Mouse (Mus musculus) R1 (cell line): ENCODE results near the gene Nphp4.
"Not testable (repeated sequence)": the region's sequence is repeated elsewhere in the genome, so short reads cannot be mapped to it uniquely, and the experiment has no call there.

ENCODE experiments used
- DNase-seq: peaks from one replicate; pipeline ENCODE4 v3.0.0-alpha.2; 2018; ENCODE audit warnings: low read depth, low spot score

Nphp4 gene

DNA sequence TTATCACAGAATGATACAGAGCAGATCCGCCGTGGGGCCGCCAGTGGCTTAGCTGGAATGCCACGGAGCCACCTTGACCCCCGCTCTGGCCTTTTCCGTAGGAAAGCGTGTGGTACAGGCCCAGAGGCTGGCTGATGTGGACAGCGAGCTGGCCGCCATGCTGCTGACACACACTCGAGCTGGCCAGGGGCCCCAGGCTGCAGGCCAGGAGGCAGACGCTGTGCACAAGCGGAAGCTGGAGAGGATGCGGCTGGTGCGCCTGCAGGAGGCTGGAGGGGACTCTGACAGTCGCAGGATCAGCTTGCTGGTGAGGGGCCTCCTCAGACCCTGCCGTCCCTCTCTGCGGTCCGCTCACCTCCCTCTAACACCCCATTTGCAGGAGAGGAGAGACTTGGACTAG lies 77.9 kb downstream of the Nphp4 start:
- DNase-seq: no peak

DNA sequence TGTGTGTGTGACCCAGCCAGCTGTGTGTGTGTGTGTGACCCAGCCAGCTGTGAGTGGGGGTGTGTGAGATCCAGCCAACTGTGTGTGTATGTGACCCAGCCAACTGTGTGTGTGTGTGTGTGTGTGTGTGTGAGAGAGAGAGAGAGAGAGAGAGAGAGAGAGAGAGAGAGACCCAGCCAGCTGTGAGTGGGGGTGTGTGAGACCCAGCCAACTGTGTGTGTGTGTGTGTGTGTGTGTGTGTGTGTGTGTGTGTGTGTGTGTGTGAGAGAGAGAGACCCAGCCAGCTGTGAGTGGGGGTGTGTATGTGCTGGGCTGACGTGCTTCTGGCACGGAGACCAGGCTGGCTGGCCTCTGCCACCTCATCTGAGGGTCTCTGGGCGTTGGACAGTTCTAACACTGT lies 79.3 kb downstream of the Nphp4 start:
- DNase-seq: not testable (repeated sequence)

DNA sequence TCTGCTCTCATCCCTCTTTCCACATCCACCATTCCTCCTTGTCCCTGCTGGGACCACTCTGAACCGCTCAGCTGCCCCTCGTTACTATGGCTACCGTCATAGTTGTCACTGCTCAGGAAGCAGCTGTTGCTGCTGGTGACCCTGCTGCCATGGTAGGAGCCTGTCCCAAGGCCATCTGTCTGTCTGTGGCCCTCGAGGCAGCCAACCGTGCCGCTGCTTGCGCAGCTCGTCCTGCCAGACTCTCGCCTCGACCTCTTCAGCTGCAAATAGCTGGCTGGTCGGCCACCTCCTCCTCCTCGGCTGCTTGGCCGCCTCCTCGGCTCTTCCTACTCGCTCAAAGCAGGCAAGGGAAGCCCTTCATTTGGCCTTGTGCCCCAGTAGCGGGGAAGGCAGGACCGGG lies 81.7 kb downstream of the Nphp4 start:
- no peak for DNase-seq

DNA sequence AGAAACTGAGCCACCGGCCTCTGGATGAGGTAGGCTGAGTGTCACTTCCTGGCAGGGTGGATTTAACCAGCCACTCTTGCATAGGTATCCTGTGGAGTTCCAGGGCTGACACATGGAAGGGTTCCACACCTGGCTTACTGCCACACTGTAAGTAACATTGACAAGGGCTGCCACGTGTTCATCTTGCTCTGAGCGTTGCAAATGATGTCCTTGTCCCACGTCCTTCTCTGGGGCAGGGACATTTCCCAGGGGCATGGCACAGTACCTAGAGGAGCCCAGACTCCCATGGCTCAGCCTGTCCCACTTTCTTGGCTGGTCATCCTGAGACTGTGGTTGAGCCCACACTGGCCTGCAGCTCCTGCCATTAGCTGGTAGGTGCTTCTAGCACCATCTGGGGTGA lies 91.5 kb downstream of the Nphp4 start:
- no peak for DNase-seq

DNA sequence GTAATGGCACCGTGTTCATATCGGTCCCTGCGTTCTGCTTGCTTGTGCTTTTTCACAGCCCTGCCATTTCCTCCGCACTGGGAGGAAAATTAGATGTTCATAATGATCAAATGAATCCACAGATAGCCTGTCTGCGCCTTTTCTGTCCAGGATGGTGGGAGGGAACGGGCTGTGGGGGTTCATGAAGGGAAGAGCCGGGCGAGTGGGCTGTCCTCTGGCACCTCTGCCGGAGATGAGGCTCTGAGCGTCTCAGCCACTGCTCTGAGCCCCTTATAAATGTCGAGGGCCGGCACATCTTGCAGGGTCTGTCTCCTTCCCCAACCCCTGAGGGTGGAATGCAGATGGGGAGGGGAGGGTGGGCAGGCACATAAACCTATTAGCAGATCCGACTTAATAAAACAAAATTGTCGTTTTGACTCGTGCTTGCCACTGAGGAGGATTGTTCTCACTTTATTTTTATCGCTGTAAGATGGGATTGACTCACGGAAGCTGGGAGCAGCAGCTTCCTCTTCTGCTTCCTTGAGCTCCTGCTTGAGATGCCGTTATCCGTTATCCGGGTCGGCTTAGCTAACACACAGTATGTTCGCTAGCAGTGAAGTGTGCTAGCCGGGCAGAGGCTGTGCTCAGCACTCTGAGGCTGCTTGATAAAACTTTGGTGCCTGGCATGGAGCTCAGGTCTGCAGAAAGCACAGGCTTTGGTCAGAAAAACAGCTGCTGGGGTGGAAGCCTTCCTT lies 92.3 kb downstream of the Nphp4 start:
- DNase-seq: no peak

DNA sequence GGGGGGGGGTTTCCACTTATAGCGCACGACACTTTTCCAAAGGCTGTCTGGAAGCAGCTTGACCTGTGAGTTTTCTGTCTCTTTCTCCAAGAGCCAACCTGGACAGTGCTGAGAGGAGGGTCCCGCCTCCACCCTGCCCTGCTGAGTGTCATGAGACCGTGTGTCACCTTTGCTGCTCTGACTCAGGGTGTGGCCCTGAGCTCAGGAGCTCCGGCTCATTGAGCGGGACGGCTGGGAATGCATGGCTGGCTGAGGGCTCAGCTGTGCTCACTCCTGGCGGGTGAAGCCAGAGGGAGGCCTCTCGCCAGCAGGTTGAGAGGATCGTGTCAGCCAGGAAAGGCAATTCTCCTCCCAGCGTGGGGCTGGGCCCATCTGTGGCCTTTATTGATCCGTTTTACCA lies 97.8 kb downstream of the Nphp4 start:
- peak; percentile 13 for DNase-seq

DNA sequence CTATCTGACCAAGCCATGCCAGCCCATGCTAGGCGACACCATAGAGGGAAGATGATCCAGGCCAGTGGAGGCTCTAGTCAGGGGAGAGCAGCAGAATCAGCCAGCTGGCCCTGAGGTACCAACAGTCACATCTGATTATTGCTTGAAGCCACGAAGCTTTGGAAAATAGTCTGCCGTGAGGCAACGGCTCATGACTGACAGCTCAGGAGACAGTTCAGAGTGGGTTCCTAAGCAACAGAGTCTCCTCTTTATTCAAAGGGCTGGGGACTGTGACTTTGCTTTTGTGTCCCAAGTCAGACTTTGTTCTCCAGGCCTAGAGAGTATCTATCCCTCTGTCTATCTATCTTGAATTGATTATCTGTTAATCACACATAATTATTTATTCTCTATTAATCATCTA lies 100.3 kb downstream of the Nphp4 start:
- DNase-seq: no peak

DNA sequence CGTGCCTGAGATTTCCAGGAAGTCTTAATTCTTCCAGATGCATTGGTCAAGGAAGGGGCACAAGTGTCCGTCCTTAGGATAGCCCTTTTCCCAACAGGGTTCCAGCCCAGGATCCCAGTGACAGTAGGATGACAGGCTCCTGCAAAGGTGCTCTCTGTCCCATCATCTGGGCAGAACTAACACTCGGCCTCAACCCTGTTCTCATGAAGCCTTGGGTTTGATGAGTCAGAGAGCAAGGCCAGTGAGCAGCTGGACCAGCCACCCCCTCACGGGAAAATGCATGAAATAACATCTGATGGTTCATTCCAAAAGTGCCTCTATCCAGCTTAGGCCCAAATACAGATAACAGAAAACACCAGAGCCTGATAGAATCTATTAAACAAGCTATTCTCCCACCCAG lies 103.5 kb downstream of the Nphp4 start:
- DNase-seq: no peak

DNA sequence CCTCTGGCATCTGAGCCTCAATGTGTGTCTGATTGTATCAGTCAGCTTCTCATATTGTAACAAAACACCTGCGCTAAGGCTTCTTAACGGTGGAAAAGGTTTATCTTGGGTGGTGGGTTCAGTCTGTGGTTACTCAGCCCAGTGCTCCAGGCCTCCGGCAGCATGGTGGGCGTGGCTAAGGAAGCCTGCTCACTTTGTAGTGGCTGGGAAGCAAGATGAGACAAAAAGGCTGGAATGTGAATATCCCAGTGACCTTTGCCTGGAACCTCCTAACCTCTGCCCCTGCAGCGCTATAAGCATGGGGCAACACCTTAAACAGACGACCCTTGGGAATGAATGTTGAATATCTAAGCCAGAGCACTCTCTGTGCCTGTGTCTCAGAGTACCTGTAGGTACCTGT lies 105.7 kb downstream of the Nphp4 start:
- peak; percentile 85 for DNase-seq

DNA sequence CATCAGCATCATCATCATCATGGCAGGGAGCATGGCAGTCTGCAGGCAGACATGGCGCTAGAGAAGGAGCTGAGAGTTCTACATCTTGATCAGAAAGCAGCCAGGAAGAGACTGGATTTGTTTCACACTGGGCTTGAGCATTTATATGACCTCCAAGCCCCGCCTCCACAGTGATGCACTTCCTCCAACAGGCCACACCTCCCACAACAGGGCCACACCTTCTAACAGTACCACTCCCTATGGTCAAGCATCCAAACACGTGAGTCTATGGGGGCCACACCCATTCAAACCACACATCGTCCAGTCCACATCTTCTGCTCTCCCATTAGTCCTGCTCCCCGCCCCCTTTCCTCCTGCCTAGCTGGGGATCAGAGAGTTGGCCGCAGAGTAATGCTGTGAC lies 107.1 kb downstream of the Nphp4 start:
- DNase-seq: peak; percentile 86

DNA sequence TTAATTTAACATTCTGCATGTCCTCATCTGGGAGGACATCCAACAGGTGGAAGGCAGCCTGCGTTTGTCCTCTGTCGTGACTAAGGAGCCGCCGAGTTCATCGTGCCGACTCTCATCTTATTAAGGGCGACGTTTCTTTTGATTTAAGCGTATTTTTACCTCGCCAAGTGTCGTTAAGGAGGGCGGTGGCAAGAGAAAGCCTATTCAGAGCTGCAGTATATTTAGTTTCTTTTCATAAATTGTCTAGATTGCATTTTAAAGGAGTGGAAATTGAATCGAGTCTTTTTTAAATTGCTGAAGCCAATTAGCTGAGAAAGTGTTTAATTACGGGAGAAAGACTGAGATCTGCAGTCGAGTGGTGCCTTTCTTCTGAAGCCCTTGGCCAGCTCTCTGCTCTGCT lies 109.0 kb downstream of the Nphp4 start:
- DNase-seq: no peak

DNA sequence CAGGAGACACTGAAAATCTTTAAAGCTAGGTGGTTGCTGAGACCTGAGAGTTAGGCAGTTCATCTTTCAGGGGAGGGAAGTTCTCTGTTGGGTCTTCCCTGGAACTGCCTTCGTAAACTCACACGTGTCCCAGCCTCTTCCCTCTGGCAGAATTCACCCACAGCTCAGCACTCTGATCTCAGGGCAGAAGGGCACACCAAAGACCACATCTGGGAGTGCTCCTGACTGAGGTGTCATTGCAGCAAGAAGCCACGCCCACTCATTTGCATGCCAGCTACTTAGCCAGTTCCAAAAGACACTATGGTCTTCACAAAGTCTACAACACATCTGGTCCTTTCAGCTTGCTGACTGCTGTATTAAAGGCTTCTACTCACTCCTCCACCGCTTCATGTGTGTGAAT lies 109.7 kb downstream of the Nphp4 start:
- DNase-seq: peak; percentile 27

DNA sequence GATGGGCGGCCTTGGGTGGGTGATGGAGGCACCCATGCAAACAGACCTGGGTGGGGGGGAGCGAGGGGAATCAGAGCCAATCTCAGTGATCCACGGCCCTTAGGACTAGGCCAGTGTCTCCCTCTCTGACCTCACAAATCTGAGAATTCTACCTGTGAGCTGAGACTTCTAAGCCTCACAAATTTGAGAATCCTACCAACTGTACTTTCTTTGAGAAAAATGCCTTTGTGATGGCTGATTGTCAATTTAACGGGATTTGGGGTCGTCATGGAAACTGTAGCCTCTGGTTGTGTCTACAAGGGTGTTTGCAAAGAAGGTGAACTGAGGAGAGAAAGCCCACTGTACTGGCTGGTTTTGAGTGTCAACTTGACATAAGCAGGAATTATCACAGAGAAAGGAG lies 127.8 kb downstream of the Nphp4 start:
- DNase-seq: peak; percentile 35

DNA sequence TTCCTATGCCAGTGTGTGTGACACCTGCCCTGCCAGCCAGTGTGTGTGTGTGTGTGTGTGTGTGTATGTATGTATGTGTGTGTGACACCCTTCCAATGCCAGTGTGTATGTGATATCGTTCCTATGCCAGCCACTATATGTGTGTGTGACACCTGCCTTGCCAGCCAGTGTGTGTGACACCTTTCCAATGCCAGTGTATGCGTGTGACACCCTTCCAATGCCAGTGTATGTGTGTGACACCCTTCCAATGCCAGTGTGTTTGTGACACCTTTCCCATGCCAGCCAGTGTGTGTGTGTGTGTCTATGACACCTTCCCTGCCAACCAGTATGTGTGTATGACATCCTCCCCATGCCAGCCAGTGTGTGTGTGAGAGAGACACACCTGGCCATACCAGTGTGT lies 132.7 kb downstream of the Nphp4 start:
- no peak for DNase-seq

DNA sequence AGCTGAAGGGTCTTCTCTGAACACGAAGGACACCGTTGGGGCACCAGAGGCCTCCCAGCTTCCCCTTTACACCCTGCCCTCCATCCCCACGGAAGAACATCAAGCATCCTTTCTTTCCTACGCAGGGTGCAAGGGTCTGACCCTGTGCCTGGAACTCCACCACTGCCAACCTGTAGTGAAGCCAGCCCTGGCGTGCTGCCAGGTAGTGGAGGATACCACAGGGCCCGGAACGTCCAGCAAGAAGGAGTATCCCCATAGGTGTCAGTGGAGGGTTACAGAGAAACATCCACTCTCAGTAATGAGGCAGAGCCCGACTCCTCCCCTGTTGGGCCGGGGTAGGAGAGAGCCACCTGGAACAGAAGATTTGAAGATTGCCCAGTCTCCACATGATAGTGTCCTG lies 133.5 kb downstream of the Nphp4 start:
- DNase-seq: no peak
